Mouse (Mus musculus): ENCODE data around the gene Stx12. TPM values are rescaled to one million over a fixed set of nuclear protein-coding genes. Genes with fewer than 3 reads are reported as not detected.

Stx12 gene
- polyA plus RNA-seq, 1 experiment: 17.7 TPM

DNA sequence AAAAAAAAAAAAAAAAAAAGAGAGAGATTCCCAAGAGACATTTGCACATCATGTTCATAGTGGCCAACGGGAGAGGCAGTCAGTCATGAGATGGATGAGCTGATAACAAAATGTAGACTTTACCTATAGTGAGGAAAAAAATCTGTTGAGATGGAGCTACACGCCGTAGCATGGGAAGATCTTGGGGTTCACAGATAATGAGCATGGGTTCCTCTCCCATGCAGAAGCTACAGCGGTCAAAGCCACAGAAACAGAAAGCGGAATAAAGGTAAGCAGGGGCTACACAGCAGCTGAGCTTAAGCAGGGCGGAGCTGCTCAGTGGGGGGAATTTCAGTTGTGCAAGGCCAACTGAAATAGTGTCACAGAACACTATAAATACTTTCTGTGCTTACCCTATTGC lies 80.0 kb downstream of the Stx12 start:
- no peaks in the 10 kb centered on the region for H3K36me3 ChIP-seq (ENCODE audit: control insufficient read depth, insufficient read depth, low read length)
- no peak overlapping the region for H3K27ac ChIP-seq (ENCODE audit: control insufficient read depth, insufficient read depth, low read depth, low read length)
- TF ChIP-seq CTCF (IDR thresholded peaks at IDR 0.05; ENCODE audit: control insufficient read depth, insufficient read depth, insufficient replicate concordance, low read depth, low read length): no peak
- TF ChIP-seq POLR2A (IDR thresholded peaks at IDR 0.05; ENCODE audit: control insufficient read depth, low read depth, low read length): no peak
- H3K4me1 ChIP-seq (ENCODE audit: control insufficient read depth, insufficient read depth, low read length): peaks cover 2% of the 10 kb centered on the region; the same call in 1 of the 2 replicates
- no peak overlapping the region for H3K4me3 ChIP-seq (ENCODE audit: control insufficient read depth, low read depth, low read length)
- no peaks in the 10 kb centered on the region for H3K27me3 ChIP-seq (ENCODE audit: control insufficient read depth, insufficient read depth, low read length)

DNA sequence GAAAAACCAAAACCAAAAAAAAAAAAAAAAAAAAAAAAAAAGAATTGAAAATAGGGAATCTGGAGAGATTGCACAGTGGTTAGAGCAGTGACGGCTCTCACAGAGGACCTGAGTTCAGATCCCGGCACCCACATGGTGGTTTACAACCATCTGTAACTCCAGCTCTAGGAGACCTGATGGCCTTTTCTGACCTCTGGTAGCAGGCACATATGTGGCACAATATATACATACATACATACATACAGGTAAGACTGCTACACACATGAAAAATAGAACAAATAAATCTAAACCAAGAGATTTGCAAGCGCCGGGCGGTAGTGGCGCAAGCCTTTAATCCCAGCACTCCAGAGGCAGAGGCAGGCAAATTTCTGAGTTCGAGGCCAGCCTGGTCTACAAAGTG lies 80.4 kb downstream of the Stx12 start:
- Histone ChIP-seq H3K27ac (ENCODE audit: control insufficient read depth, insufficient read depth, low read depth, low read length) (no peak overlapping the region), H3K4me3 (ENCODE audit: control insufficient read depth, low read depth, low read length) (no peak overlapping the region), H3K27me3 (ENCODE audit: control insufficient read depth, insufficient read depth, low read length) (no peaks in the 10 kb centered on the region), H3K4me1 (ENCODE audit: control insufficient read depth, insufficient read depth, low read length) (peaks cover 2% of the 10 kb centered on the region; the same call in 1 of the 2 replicates), H3K36me3 (ENCODE audit: control insufficient read depth, insufficient read depth, low read length) (no peaks in the 10 kb centered on the region)
- TF ChIP-seq CTCF (IDR thresholded peaks at IDR 0.05; ENCODE audit: control insufficient read depth, insufficient read depth, insufficient replicate concordance, low read depth, low read length) (no peak), POLR2A (IDR thresholded peaks at IDR 0.05; ENCODE audit: control insufficient read depth, low read depth, low read length) (no peak)

Other genes with a start within 250 kb of the Stx12 start
- 56.3 and 65.2 TPM in 2 replicates for gene Eya3, start 245.5 kb downstream of the Stx12 start, polyA plus RNA-seq (2012; rRNA removed)
- gene Xkr8, start 152.0 kb downstream of the Stx12 start, polyA plus RNA-seq (2012; rRNA removed): 141 and 155 TPM in 2 replicates
- 2.8 and 3.7 TPM in 2 replicates for gene Smpdl3b, start 127.3 kb downstream of the Stx12 start, polyA plus RNA-seq (2012; rRNA removed)
- 15.5 and 18.0 TPM in 2 replicates for gene Rpa2, start 116.2 kb downstream of the Stx12 start, polyA plus RNA-seq (2012; rRNA removed)
- 0.25 and 0.57 TPM in 2 replicates for gene Themis2, start 88.1 kb downstream of the Stx12 start, polyA plus RNA-seq (2012; rRNA removed)
- 19.7 and 21.6 TPM in 2 replicates for gene Ppp1r8, start 41.3 kb downstream of the Stx12 start, polyA plus RNA-seq (2012; rRNA removed)
- 102 and 111 TPM in 2 replicates for gene Fam76a, start 38.0 kb upstream of the Stx12 start, polyA plus RNA-seq (2012; rRNA removed)
- gene Fgr, start 89.6 kb upstream of the Stx12 start, polyA plus RNA-seq (2012; rRNA removed): 0.85 and 1.0 TPM in 2 replicates
- 59.1 and 65.0 TPM in 2 replicates for gene Ahdc1, start 126.8 kb upstream of the Stx12 start, polyA plus RNA-seq (2012; rRNA removed)
- gene Wasf2, start 246.0 kb upstream of the Stx12 start, polyA plus RNA-seq (2012; rRNA removed): 156 and 195 TPM in 2 replicates

All from testis, adult 2 months (tissue).